Mouse (Mus musculus) myocyte (in vitro differentiated cells): ENCODE measurements around the gene Akirin2.

Source experiments
- CEBPB ChIP-seq: IDR thresholded peaks from 2 replicates; pipeline ENCODE4 v1.6.1; 2011; ENCODE audit warnings: mild to moderate bottlenecking, moderate library complexity; ENCODE audit not compliant: poor library complexity, insufficient read depth, severe bottlenecking
- E2F4 ChIP-seq: IDR thresholded peaks from one replicate; pipeline ENCODE4 v1.6.1; 2011; ENCODE audit warnings: mild to moderate bottlenecking, control low read depth, moderate library complexity; ENCODE audit not compliant: insufficient read depth
- MAX ChIP-seq: IDR thresholded peaks from one replicate; pipeline ENCODE4 v1.6.1; 2011; ENCODE audit warnings: low read depth, mild to moderate bottlenecking, control low read depth
- MYOD1 ChIP-seq, 3 experiments: IDR thresholded peaks; one replicate each; pipeline ENCODE4 v1.6.1; 2011; ENCODE audit warnings: control low read depth in 2 of 3, low read depth in 2 of 3, mild to moderate bottlenecking in 2 of 3, moderate library complexity in 1 of 3; ENCODE audit not compliant: insufficient read length in 2 of 3, control insufficient read depth in 1 of 3
- MYOG ChIP-seq, 3 experiments: IDR thresholded peaks; one replicate each; pipeline ENCODE4 v1.6.1; 2011; ENCODE audit warnings: control low read depth in 2 of 3, low read depth in 2 of 3, mild to moderate bottlenecking in 2 of 3; ENCODE audit not compliant: insufficient read length in 2 of 3, control insufficient read depth in 1 of 3, insufficient read depth in 1 of 3
- POLR2A ChIP-seq: IDR thresholded peaks from one replicate; pipeline ENCODE4 v1.6.1; 2011; ENCODE audit warnings: low read depth, mild to moderate bottlenecking, control low read depth, moderate library complexity; ENCODE audit not compliant: insufficient read length
- POLR2AphosphoS2 ChIP-seq: IDR thresholded peaks from one replicate; pipeline ENCODE4 v1.6.1; 2011; ENCODE audit warnings: low read depth, control low read depth; ENCODE audit not compliant: insufficient read length
- REST ChIP-seq: IDR thresholded peaks from one replicate; pipeline ENCODE4 v1.6.1; 2011; ENCODE audit warnings: mild to moderate bottlenecking, control low read depth, moderate library complexity; ENCODE audit not compliant: insufficient read depth, insufficient read length
- SRF ChIP-seq: IDR thresholded peaks from one replicate; pipeline ENCODE4 v1.6.1; 2011; ENCODE audit warnings: low read depth; ENCODE audit not compliant: control insufficient read depth, insufficient read length
- TCF12 ChIP-seq: IDR thresholded peaks from one replicate; pipeline ENCODE4 v1.6.1; 2011; ENCODE audit warnings: mild to moderate bottlenecking, control low read depth; ENCODE audit not compliant: poor library complexity, insufficient read depth, severe bottlenecking
- TCF3 ChIP-seq: IDR thresholded peaks from one replicate; pipeline ENCODE4 v1.6.1; 2011; ENCODE audit warnings: low read depth, control low read depth; ENCODE audit not compliant: insufficient read length
- USF1 ChIP-seq: IDR thresholded peaks from one replicate; pipeline ENCODE4 v1.6.1; 2011; ENCODE audit warnings: low read depth, mild to moderate bottlenecking, control low read depth, moderate library complexity

- no peak for TF ChIP-seq POLR2A
- peak in 2 of 3 experiments; percentile 10 to 24 for TF ChIP-seq MYOD1 (IDR thresholded peaks at IDR 0.05; ENCODE audit: control insufficient read depth in 1 of 3, insufficient read length in 2 of 3, low read depth in 2 of 3)
- TF ChIP-seq CEBPB: no peak
- no peak for TF ChIP-seq TCF12
- no peak for TF ChIP-seq MAX
- no peak for TF ChIP-seq E2F4
- no peak for TF ChIP-seq TCF3
- no peak for TF ChIP-seq POLR2AphosphoS2
- peak; percentile 67 for TF ChIP-seq USF1
- no peak for TF ChIP-seq REST
- no peak for TF ChIP-seq MYOG (IDR thresholded peaks at IDR 0.05; ENCODE audit: control insufficient read depth in 1 of 3, insufficient read depth in 1 of 3, insufficient read length in 2 of 3, low read depth in 2 of 3)
- no peak for TF ChIP-seq SRF
Measured at GRCm38 (mm10) chr4:34560971-34561370, 10.2 kb downstream of the Akirin2 start.
